Mouse (Mus musculus) inflammation-experienced regulatory T-cells, adult 16 weeks (primary cell): ENCODE measurements around the gene Lsm12. TPM values are rescaled to one million over a fixed set of nuclear protein-coding genes. Genes with fewer than 3 reads are reported as not detected.

Experiments
- polyA plus RNA-seq: library from polyadenylated mRNA; unstranded; fragments of 100-300 nt; shearing (Covaris generic); gene quantifications from one replicate; pipeline ENCODE4 v1.2.1, GENCODE M21; 2017

The Lsm12 gene
- polyA plus RNA-seq, result 56.8 TPM

DNA sequence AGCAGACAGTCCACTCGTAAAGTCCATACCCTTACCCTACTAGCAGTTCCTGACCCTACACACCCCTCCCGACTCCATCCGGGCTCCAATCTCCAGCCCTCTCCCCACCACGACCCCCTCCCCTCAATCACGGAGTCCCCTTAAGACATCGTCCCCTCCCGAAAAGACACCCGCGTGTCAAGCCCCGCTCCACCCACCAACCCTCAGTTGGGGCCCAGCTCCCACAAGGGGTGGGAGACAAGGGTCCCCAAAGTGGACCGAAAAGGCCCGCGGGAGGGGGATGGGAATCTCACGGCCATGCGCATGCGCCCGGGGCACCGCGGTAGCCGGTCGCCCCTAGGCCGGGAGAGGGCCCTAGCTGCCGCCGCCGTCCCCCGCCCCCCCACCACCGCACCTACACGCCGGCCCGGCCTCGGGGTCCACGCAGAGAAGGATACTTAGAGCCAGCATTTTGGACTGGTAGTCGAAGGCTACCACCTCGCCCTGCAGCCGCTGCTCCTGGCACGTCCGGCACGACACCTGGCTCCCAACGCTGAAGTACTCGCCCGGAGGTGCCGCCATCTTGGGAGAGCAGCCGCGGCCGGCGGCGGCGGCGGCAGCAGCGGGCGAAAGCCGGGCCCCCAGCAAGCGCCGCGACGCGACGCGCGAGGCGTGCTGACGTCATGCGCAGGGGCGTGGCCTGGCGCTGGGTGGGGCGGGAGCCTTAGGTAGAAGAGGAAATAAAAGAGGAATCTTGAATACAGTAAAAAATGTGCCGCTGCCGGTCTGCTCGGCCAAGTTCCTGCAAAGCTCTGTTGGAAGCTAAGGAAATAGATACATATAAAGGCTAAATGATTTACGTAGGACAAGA, at the start of gene Lsm12:
Lsm12 (minus strand) TSS at position 651 of the 850 bp plus-strand sequence.

DNA sequence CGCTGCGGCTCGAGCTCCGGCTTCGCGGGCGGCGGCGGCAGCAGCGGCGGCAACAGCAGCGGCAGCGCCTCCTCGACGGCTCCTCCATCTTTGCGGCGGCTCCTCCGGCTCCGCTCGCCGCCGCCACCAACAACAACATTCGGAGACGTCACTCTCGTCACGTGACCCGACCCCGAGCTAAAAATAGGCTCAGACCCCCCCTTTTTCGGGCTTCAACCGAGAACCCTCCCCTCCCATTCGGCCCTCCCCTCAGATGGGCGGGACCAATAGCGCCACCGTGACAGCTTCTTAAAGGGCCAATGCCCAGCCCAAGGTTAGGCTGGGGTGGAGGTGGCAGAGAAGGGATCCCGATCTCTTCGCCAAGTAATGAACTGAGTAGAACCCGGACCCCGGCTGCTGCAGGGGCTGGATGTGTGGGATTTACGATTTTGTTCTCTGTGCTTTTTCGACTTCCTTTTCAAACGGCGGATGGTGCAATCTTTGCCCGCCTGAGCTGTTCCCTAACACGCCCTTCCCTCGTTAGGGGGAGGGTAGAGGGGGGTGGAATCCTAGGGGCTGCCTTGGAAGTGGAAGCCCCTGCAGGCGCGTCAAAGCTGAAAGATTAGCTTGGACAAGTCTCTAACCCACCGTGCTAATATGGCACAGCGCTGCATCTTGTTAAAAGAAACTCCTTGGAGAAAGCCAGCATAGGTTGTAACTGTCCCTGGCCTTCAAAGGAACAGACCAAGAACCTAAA, 45.1 kb upstream of the Lsm12 start, which contains the start of gene Hdac5:
Hdac5 (minus strand) TSS at position 161 of the 736 bp plus-strand sequence.

DNA sequence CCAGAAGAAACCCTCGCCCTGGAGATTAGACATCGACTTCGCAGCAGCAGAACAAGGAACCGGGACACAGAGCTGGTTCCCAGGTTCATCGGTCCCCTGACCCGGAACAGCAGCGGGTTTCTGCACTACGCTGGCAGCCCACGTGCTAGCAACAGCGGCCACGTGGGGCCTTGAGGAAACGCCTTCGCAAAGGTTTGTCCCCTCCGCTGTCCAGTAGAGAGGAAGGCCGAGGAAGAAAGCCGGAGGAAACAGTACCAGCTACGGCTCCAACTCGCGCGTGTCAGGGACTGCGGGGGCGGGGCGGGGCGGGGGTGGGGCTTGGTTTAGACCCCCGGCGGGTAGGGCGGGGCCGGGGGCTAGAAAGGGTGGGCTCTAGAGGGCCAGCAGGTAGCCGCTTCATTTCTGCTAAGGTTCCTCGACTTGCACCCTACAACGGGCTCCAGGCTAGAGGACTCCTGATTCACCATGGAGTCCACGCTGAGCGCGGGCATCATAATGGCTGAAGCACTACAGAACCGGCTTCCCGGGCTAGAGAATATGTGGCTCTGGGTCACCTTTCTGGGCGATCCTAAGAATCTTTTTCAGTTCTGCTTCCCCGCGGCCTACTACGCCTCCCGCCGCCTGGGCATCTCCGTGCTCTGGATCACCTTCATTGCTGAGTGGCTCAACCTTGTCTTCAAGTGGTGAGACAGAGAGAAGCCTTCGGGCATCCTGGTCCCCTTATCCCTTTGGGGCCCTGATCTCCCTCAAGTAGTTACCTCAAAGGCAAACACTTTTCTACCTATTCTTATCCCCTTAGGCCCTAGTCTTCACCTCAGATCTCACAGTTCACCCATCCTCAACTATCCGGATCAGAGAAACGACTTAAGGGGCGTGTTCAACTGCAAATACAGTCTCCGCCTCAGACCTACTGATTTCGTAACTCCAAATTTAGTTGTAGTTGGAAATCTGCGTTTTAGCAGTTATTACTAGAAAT, 4.7 kb upstream of the Lsm12 start, which contains the start of gene G6pc3:
G6pc3 (plus strand) TSS at position 160 of the 976 bp plus-strand sequence.

DNA sequence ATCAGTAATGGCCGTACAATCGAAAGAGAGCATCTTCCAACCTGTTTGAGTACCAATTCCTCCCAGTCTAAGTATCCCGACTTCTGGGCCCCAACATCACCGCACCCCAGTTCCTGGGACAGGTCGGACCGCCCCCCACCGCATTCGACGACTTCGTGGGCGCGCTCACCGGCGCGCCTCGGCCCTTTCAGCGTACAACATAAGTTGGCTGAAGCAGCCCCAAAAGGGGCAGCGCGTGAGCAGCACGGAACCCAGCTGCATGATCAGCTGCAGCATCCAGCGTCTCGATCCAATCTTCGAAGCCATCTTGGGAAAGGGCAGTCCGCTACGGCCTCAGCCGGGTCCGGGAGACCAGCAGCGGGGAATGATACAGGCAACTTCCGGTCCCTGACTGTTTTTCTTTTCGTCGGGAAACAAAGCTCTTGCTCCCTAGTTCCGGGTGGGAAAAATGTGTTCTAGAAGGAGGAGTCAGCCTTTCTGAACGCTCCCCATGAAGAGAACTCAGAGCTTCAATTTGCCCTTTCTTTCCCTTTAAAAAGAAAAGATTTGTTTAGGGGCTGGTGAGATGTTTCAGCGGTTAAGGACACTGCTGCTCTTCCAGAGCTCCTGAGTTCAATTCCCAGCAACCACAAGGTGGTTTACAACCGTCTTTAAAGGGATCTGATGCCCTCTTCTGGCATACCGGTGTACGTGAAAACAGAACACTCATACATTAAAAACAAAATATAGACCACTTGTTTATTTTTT, 28.9 kb downstream of the Lsm12 start, which contains the start of gene Tmem101:
Tmem101 (minus strand) TSS at position 366 of the 747 bp plus-strand sequence.

DNA sequence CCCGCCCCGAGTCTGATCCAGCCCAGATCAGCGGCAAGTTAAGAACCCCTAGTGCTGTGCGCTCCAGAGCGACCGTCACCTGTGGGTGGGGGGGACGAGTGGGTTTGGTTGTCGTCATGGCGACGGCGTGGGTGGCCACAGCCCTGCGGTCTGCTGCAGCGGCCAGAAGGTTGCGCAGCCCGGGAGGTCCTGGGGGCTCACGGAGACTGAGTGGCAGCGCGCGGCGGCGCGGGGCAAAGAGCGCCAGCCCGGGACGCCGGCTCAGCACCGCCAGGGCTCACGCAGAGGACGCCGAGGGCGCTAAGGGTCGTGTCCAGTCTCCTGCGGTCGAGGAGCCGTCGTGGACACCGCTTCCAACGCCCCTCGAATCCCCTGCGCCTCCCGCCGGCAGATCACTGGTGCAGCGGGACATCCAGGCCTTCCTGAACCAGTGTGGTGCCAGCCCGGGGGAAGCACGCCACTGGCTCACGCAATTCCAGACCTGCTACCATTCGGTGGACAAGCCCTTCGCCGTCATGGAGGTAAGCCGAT, 39.6 kb downstream of the Lsm12 start, which contains the start of gene Nags:
Nags (plus strand) TSS at position 43 of the 531 bp plus-strand sequence.

Other genes starting within 250 kb of the Lsm12 start
- gene Sost, start 218.3 kb downstream of the Lsm12 start, polyA plus RNA-seq, result not detected
- not detected for gene Cfap97d1, start 201.0 kb downstream of the Lsm12 start, polyA plus RNA-seq
- gene Dusp3, start 198.3 kb downstream of the Lsm12 start, polyA plus RNA-seq, result 0.60 TPM
- gene Mpp3, start 156.8 kb downstream of the Lsm12 start, polyA plus RNA-seq, result not detected
- gene Cd300lg, start 143.8 kb downstream of the Lsm12 start, polyA plus RNA-seq, result not detected
- gene Mpp2, start 96.8 kb downstream of the Lsm12 start, polyA plus RNA-seq, result 6.2 TPM
- not detected for gene Ppy, start 84.0 kb downstream of the Lsm12 start, polyA plus RNA-seq
- gene Pyy, start 77.5 kb downstream of the Lsm12 start, polyA plus RNA-seq, result not detected
- not detected for gene Nags, start 39.8 kb downstream of the Lsm12 start, polyA plus RNA-seq
- gene Tmem101, start 28.9 kb downstream of the Lsm12 start, polyA plus RNA-seq, result 18.5 TPM
- 50.3 TPM for gene G6pc3, start 4.3 kb upstream of the Lsm12 start, polyA plus RNA-seq
- gene Hdac5, start 44.9 kb upstream of the Lsm12 start, polyA plus RNA-seq, result 20.1 TPM
- gene BC030867, start 63.6 kb upstream of the Lsm12 start, polyA plus RNA-seq, result 1.9 TPM
- not detected for gene Asb16, start 83.4 kb upstream of the Lsm12 start, polyA plus RNA-seq
- gene Tmub2, start 99.6 kb upstream of the Lsm12 start, polyA plus RNA-seq, result 69.7 TPM
- 8.1 TPM for gene Atxn7l3, start 111.3 kb upstream of the Lsm12 start, polyA plus RNA-seq
- gene Ubtf, start 134.4 kb upstream of the Lsm12 start, polyA plus RNA-seq, result 112 TPM
- 1.8 TPM for gene Slc4a1, start 180.9 kb upstream of the Lsm12 start, polyA plus RNA-seq
- gene Rundc3a, start 208.1 kb upstream of the Lsm12 start, polyA plus RNA-seq, result 34.1 TPM
- 50.6 TPM for gene Slc25a39, start 222.7 kb upstream of the Lsm12 start, polyA plus RNA-seq
- gene Grn, start 245.0 kb upstream of the Lsm12 start, polyA plus RNA-seq, result 85.2 TPM